Mouse (Mus musculus): ENCODE data around the gene Pspn.

DNA sequence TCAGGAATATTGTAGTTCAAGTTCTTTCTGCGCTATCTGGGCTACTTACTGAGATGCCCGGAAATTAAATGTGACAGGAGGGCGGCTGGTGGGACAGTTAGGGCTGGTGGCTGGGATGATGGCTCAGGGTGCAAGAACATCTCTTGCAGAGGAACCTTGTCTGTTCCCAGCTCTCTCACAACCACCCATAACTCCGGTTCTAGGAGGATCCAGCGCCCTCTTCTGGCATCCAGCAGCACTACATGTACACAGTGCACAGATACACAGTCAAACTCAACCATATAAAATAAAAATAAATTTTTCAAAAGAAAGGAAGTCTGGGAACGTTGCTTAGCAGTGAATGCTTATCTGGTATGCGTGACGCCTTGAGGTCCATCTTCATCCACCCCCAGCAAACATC is 39.2 kb upstream of the Pspn start:
- TF ChIP-seq FLI1 (IDR thresholded peaks at IDR 0.05; ENCODE audit: low read length) (no peak), GATA1 (IDR thresholded peaks at IDR 0.05; ENCODE audit: borderline replicate concordance, low read length) (no peak)
